Mouse (Mus musculus) effector memory CD4-positive, alpha-beta T cell, adult 7 months (primary cell): ENCODE measurements around the gene Pkp4. TPM values are rescaled to one million over a fixed set of nuclear protein-coding genes. Genes with fewer than 3 reads are reported as not detected.

Experiments
- polyA plus RNA-seq: library from polyadenylated mRNA; unstranded; fragments of 100-300 nt; shearing (Covaris generic); gene quantifications from one replicate; pipeline ENCODE4 v1.2.1, GENCODE M21; 2017

Pkp4 gene
- polyA plus RNA-seq, result 42.2 TPM

DNA sequence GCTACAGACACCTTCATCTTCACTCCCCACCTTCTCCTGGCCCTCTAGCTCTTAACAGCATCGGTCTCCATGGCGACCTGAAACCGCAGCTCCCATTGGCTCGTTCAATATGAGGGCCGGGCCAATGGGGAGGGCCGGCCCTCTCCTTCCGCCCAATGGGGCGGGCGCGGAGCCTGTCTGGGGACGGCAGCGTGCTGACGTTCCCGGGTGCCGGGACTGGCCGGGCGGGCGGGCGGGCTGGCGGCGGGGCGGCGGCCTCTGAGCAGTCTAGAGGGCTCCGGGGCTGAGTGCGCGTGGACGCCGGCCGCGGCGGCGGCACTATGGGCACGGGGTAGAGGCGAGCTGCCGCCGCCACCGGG, at the start of gene Pkp4, which contains the start of gene Ccdc148:
TSS of gene Pkp4 (plus strand) at position 246 of the 359 bp plus-strand sequence.
TSS of gene Ccdc148 (minus strand) at position 79 of the 359 bp plus-strand sequence.

Other genes starting within 250 kb of the Pkp4 start
- 0.27 TPM for gene Ccdc148, start 167 bp upstream of the Pkp4 start, polyA plus RNA-seq